Mouse (Mus musculus) intestine, embryonic 16.5 days (tissue): Measurements from ENCODE around the gene Tnfrsf1b. TPM values are rescaled to one million over a fixed set of nuclear protein-coding genes. Genes with fewer than 3 reads are reported as not detected.
A peak's percentile ranks its signal among the peaks of the same experiment; 100 is the strongest.

Experiments
- ATAC-seq: fragments of 200-750 bp; cut with Nextera tagmentation; 2 replicates; pipeline ENCODE4 v1.8.0; 2017; ENCODE audit warnings: moderate TSS enrichment, moderate library complexity
- H3K27ac ChIP-seq: fragments of 300-500 bp; sonication (generic); 2 replicates; pipeline ENCODE4 v1.5.1; 2014; ENCODE audit warnings: mild to moderate bottlenecking, low read length
- H3K27me3 ChIP-seq: fragments of 300-500 bp; sonication (generic); replicated peaks from 2 replicates; pipeline ENCODE4 v1.6.1; 2014; ENCODE audit warnings: low read length, control low read depth, mixed read lengths; ENCODE audit not compliant: control insufficient read depth, insufficient read depth
- H3K36me3 ChIP-seq: fragments of 300-500 bp; sonication (generic); 2 replicates; pipeline ENCODE4 v1.6.1; 2014; ENCODE audit warnings: low read length, control low read depth; ENCODE audit not compliant: control insufficient read depth, insufficient read depth
- H3K4me1 ChIP-seq: fragments of 300-500 bp; sonication (generic); 2 replicates; pipeline ENCODE4 v1.6.1; 2014; ENCODE audit warnings: low read length, control low read depth, mixed read lengths; ENCODE audit not compliant: control insufficient read depth, insufficient read depth
- H3K4me2 ChIP-seq: fragments of 300-500 bp; sonication (generic); 2 replicates; pipeline ENCODE4 v1.6.1; 2014; ENCODE audit warnings: low read depth, low read length, control low read depth
- H3K4me3 ChIP-seq: fragments of 300-500 bp; sonication (generic); 2 replicates; pipeline ENCODE4 v1.5.1; 2014; ENCODE audit warnings: mild to moderate bottlenecking, low read length
- H3K9ac ChIP-seq: fragments of 300-500 bp; sonication (generic); 2 replicates; pipeline ENCODE4 v1.6.1; 2014; ENCODE audit warnings: low read depth, low read length
- H3K9me3 ChIP-seq: fragments of 300-500 bp; sonication (generic); 2 replicates; pipeline ENCODE4 v1.6.1; 2016; ENCODE audit warnings: low read length, control low read depth; ENCODE audit not compliant: control insufficient read depth
- WGBS: fragments of 180-500 bp; shearing (Covaris S2); extraction: QIAGEN DNeasy Blood & Tissue Kit; methylation state at CpG from one replicate; pipeline ENCODE4 v1.1.7; 2014; 5-methylcytosine and 5-hydroxymethylcytosine counted together
- polyA plus RNA-seq: library from polyadenylated mRNA; unstranded; fragments of >200 nt; fragmentation: Nextera tagmentation; extraction: Ambion mirVana; gene quantifications from 2 replicates; pipeline ENCODE4 v1.2.1, GENCODE M21; 2015

Gene Tnfrsf1b
- polyA plus RNA-seq, 1 experiment from 2014 or later, result 6.3 TPM

- no peak overlapping the region for H3K27ac ChIP-seq
- no peak overlapping the region for H3K4me2 ChIP-seq
- H3K27me3 ChIP-seq, result no peaks in the 10 kb centered on the region
- no peaks in the 10 kb centered on the region for H3K36me3 ChIP-seq
- no peak overlapping the region for H3K9ac ChIP-seq
- H3K4me3 ChIP-seq, result no peak overlapping the region
- no peaks in the 10 kb centered on the region for H3K9me3 ChIP-seq
- ATAC-seq, result no peak
- 87% methylated on average over 2 of the region's 2 CpGs for WGBS
- no peaks in the 10 kb centered on the region; the same call in none of the 2 replicates for H3K4me1 ChIP-seq
Measured at GRCm38 (mm10) chr4:145230647-145231046, 16.0 kb downstream of the Tnfrsf1b start.

- Histone ChIP-seq H3K27me3 (no peaks in the 10 kb centered on the region), H3K4me1 (no peaks in the 10 kb centered on the region; the same call in none of the 2 replicates), H3K9me3 (no peaks in the 10 kb centered on the region), H3K4me3 (no peak overlapping the region), H3K9ac (no peak overlapping the region), H3K4me2 (no peak overlapping the region), H3K27ac (no peak overlapping the region), H3K36me3 (no peaks in the 10 kb centered on the region)
- ATAC-seq, result no peak
- 89% methylated on average over 5 of the region's 5 CpGs for WGBS
Measured at GRCm38 (mm10) chr4:145229524-145230163, 17.0 kb downstream of the Tnfrsf1b start.

- Histone ChIP-seq H3K27me3 (no peaks in the 10 kb centered on the region), H3K4me1 (no peaks in the 10 kb centered on the region; the same call in none of the 2 replicates), H3K36me3 (no peaks in the 10 kb centered on the region), H3K27ac (no peak overlapping the region), H3K4me2 (no peak overlapping the region), H3K4me3 (no peak overlapping the region), H3K9me3 (no peaks in the 10 kb centered on the region), H3K9ac (no peak overlapping the region)
- ATAC-seq, result no peak
- WGBS, result 83% methylated on average over 6 of the region's 6 CpGs
Measured at GRCm38 (mm10) chr4:145229051-145229450, 17.6 kb downstream of the Tnfrsf1b start.

- no peak for ATAC-seq
- WGBS, result 82% methylated on average over 4 of the region's 4 CpGs
- Histone ChIP-seq H3K4me3 (no peak overlapping the region), H3K9me3 (no peaks in the 10 kb centered on the region), H3K27me3 (no peaks in the 10 kb centered on the region), H3K4me2 (no peak overlapping the region), H3K4me1 (no peaks in the 10 kb centered on the region), H3K36me3 (no peaks in the 10 kb centered on the region), H3K9ac (no peak overlapping the region), H3K27ac (no peak overlapping the region)
Measured at GRCm38 (mm10) chr4:145224613-145225012, 22.1 kb downstream of the Tnfrsf1b start.

GRCm38 (mm10) chr4:145222064-145222463 lies 24.6 kb downstream of the Tnfrsf1b start:
- Histone ChIP-seq H3K4me2 (no peak overlapping the region), H3K27me3 (no peaks in the 10 kb centered on the region), H3K36me3 (no peaks in the 10 kb centered on the region), H3K9me3 (no peaks in the 10 kb centered on the region), H3K9ac (no peak overlapping the region), H3K27ac (no peak overlapping the region), H3K4me1 (no peaks in the 10 kb centered on the region), H3K4me3 (no peak overlapping the region)
- ATAC-seq, result no peak
- WGBS, result 68% methylated on average over 8 of the region's 8 CpGs

GRCm38 (mm10) chr4:145221379-145221778 lies 25.3 kb downstream of the Tnfrsf1b start:
- Histone ChIP-seq H3K36me3 (no peaks in the 10 kb centered on the region), H3K27ac (no peak overlapping the region), H3K9me3 (no peaks in the 10 kb centered on the region), H3K4me3 (no peak overlapping the region), H3K9ac (no peak overlapping the region), H3K4me1 (no peaks in the 10 kb centered on the region), H3K4me2 (no peak overlapping the region), H3K27me3 (no peaks in the 10 kb centered on the region)
- ATAC-seq, result no peak
- WGBS, result 62% methylated on average over 2 of the region's 2 CpGs

- WGBS, result 67% methylated on average over 1 of the region's 1 CpGs
Measured at GRCm38 (mm10) chr4:145220001-145220400, 26.7 kb downstream of the Tnfrsf1b start.

GRCm38 (mm10) chr4:145219240-145219985 lies 27.3 kb downstream of the Tnfrsf1b start:
- no peak overlapping the region for H3K4me3 ChIP-seq
- H3K27ac ChIP-seq, result no peak overlapping the region
- WGBS, result 64% methylated on average over 15 of the region's 15 CpGs
- no peak overlapping the region for H3K4me2 ChIP-seq
- no peaks in the 10 kb centered on the region for H3K36me3 ChIP-seq
- no peaks in the 10 kb centered on the region for H3K9me3 ChIP-seq
- peak; percentile 39; the same call in 1 of the 2 replicates for ATAC-seq
- H3K9ac ChIP-seq, result no peak overlapping the region
- no peaks in the 10 kb centered on the region for H3K27me3 ChIP-seq
- H3K4me1 ChIP-seq, result peaks cover 2% of the 10 kb centered on the region; the same call in 1 of the 2 replicates

More at GRCm38 (mm10) chr4:145220001-145220400, 26.7 kb downstream of the Tnfrsf1b start:
- Histone ChIP-seq H3K27ac (no peak overlapping the region), H3K9me3 (no peaks in the 10 kb centered on the region), H3K4me2 (no peak overlapping the region), H3K9ac (no peak overlapping the region), H3K4me1 (no peaks in the 10 kb centered on the region), H3K27me3 (no peaks in the 10 kb centered on the region), H3K36me3 (no peaks in the 10 kb centered on the region), H3K4me3 (no peak overlapping the region)
- ATAC-seq, result no peak

- H3K36me3 ChIP-seq, result no peaks in the 10 kb centered on the region
- H3K4me2 ChIP-seq, result no peak overlapping the region
- no peaks in the 10 kb centered on the region for H3K27me3 ChIP-seq
- WGBS, result 79% methylated on average over 5 of the region's 5 CpGs
- ATAC-seq, result no peak
- H3K9me3 ChIP-seq, result no peaks in the 10 kb centered on the region
- no peak overlapping the region for H3K4me3 ChIP-seq
- H3K27ac ChIP-seq, result no peak overlapping the region
- no peak overlapping the region for H3K9ac ChIP-seq
- peaks cover 4% of the 10 kb centered on the region; the same call in 1 of the 2 replicates for H3K4me1 ChIP-seq
Measured at GRCm38 (mm10) chr4:145217837-145218236, 28.8 kb downstream of the Tnfrsf1b start.
